Mouse (Mus musculus) G1E (cell line): ENCODE measurements around the gene Rspry1.

ENCODE experiments used
- CTCF ChIP-seq: IDR thresholded peaks from 2 replicates; pipeline ENCODE4 v1.5.1; 2012; ENCODE audit warnings: low read depth, low read length, inconsistent platforms, mixed read lengths
- GATA1 ChIP-seq: IDR thresholded peaks from 2 replicates; pipeline ENCODE4 v1.6.1; 2012; ENCODE audit warnings: borderline replicate concordance, low read length, inconsistent platforms, mixed read lengths

- no peak for TF ChIP-seq CTCF
- TF ChIP-seq GATA1: no peak
These were observed 100.4 kb downstream of the Rspry1 start for GRCm38 (mm10) chr8:94702156-94702555.
